Mouse (Mus musculus): Measurements from ENCODE around the gene Gas1. TPM values are rescaled to one million over a fixed set of nuclear protein-coding genes. Genes with fewer than 3 reads are reported as not detected.

The Gas1 gene
- polyA plus RNA-seq, 1 experiment from 2014 or later: 44.4 TPM

GRCm38 (mm10) chr13:60182346-60182745 is 5.2 kb upstream of the Gas1 start:
- H3K4me1 ChIP-seq (replicated peaks; ENCODE audit: control insufficient read depth, insufficient read depth, low read length): no peaks in the 10 kb centered on the region
- H3K4me2 ChIP-seq (replicated peaks; ENCODE audit: low read depth): no peak overlapping the region
- 47% methylated on average over 4 of the region's 4 CpGs for WGBS

DNA sequence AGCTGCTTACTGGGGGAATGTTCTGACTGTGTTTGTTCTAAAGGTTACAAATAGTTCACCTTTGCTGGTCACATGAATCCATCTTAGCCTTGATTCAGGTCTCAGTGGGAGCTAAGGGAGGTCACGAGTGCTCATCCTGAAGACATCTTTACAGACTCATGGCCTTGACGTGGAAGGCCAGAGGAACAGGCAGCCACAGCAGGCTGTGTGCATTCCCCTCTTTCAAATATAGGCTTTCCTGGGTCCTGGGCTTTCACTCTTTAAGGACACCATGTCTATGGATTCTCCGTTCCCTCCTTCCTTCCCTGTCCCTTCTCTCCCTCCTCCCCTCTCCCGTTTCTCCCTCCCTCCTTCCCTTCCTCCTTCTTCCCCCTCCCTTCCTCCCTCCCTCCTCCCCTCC is 2.5 kb upstream of the Gas1 start:
- WGBS: 86% methylated on average over 4 of the region's 4 CpGs
- TF ChIP-seq CTCF (IDR thresholded peaks at IDR 0.05; ENCODE audit: low read depth): no peak
- H3K4me2 ChIP-seq (replicated peaks; ENCODE audit: low read depth): no peak overlapping the region

More at GRCm38 (mm10) chr13:60182346-60182745, 5.2 kb upstream of the Gas1 start:
- H3K4me3 ChIP-seq (ENCODE audit: low read depth, low read length): no peak overlapping the region
- no peak overlapping the region for H3K27ac ChIP-seq (ENCODE audit: low read depth, low read length)
- no peaks in the 10 kb centered on the region for H3K27me3 ChIP-seq (replicated peaks; ENCODE audit: control insufficient read depth, insufficient read depth, low read length)
- ATAC-seq: no peak
- no peaks in the 10 kb centered on the region for H3K36me3 ChIP-seq (ENCODE audit: control insufficient read depth, insufficient read depth)
- no peaks in the 10 kb centered on the region for H3K9me3 ChIP-seq (ENCODE audit: control insufficient read depth)
- H3K9ac ChIP-seq (ENCODE audit: low read depth, low read length): no peak overlapping the region
- TF ChIP-seq CTCF (IDR thresholded peaks at IDR 0.05; ENCODE audit: low read depth): no peak

GRCm38 (mm10) chr13:60178416-60178815 is 1.3 kb upstream of the Gas1 start:
- peak; percentile 98 for TF ChIP-seq CTCF (IDR thresholded peaks at IDR 0.05; ENCODE audit: low read depth)
- ATAC-seq: 0 out of 2 replicates have a peak, but pooled peaks have one; percentile 17
- Histone ChIP-seq H3K4me2 (replicated peaks; ENCODE audit: low read depth) (peak overlapping the region; percentile 99), H3K9ac (ENCODE audit: low read depth, low read length) (no peak overlapping the region), H3K27ac (ENCODE audit: low read depth, low read length) (no peak overlapping the region), H3K27me3 (replicated peaks; ENCODE audit: control insufficient read depth, insufficient read depth, low read length) (peaks cover 33% of the 10 kb centered on the region), H3K4me1 (replicated peaks; ENCODE audit: control insufficient read depth, insufficient read depth, low read length) (no peaks in the 10 kb centered on the region), H3K4me3 (ENCODE audit: low read depth, low read length) (peak overlapping the region; percentile 69), H3K36me3 (ENCODE audit: control insufficient read depth, insufficient read depth) (no peaks in the 10 kb centered on the region), H3K9me3 (ENCODE audit: control insufficient read depth) (no peaks in the 10 kb centered on the region)
- 1% methylated on average over 15 of the region's 15 CpGs for WGBS

More for the DNA sequence above, 2.5 kb upstream of the Gas1 start:
- peaks cover 24% of the 10 kb centered on the region for H3K27me3 ChIP-seq (replicated peaks; ENCODE audit: control insufficient read depth, insufficient read depth, low read length)
- ATAC-seq: no peak
- H3K4me1 ChIP-seq (replicated peaks; ENCODE audit: control insufficient read depth, insufficient read depth, low read length): no peaks in the 10 kb centered on the region
- H3K9ac ChIP-seq (ENCODE audit: low read depth, low read length): no peak overlapping the region
- H3K36me3 ChIP-seq (ENCODE audit: control insufficient read depth, insufficient read depth): no peaks in the 10 kb centered on the region
- H3K4me3 ChIP-seq (ENCODE audit: low read depth, low read length): no peak overlapping the region
- no peak overlapping the region for H3K27ac ChIP-seq (ENCODE audit: low read depth, low read length)
- H3K9me3 ChIP-seq (ENCODE audit: control insufficient read depth): no peaks in the 10 kb centered on the region

DNA sequence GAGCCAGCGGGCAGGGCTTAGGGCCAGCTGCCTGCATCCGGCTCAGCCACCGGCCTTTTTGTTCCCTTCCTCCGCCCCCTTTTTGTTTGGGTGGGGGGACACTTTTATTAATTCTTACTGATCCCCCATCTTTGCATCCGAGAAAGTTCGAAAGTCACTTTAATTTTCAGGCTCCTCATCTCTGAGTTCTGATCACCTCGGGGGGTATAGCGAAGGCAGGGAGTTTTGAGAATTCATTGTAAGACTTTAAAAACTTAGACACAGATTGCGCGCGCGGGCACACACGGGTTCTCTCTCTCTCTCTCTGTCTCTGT is 589 bp upstream of the Gas1 start:
- H3K27me3 ChIP-seq (replicated peaks; ENCODE audit: control insufficient read depth, insufficient read depth, low read length): peaks cover 33% of the 10 kb centered on the region

DNA sequence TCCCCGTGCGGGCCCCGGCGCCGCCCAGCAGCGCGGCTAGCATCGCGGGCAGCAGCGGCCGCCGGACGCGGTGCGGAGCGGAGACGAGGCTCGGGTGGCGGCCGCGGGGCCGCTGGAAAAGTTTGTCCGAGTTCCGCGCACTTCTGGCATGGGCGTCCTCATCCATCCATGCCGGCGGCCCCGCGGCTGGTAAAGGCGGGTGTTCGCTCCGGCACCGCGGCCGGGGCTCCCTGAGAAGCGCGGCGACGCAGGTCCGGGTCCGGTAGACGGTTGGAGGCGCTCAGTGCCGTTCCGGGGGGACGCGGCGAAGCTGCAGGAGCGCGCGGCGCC is 424 bp downstream of the Gas1 start:
- no peak for TF ChIP-seq CTCF (IDR thresholded peaks at IDR 0.05; ENCODE audit: low read depth)
- no peaks in the 10 kb centered on the region for H3K36me3 ChIP-seq (ENCODE audit: control insufficient read depth, insufficient read depth)
- peak overlapping the region; percentile 68 for H3K9ac ChIP-seq (ENCODE audit: low read depth, low read length)
- peak overlapping the region; percentile 99 for H3K4me2 ChIP-seq (replicated peaks; ENCODE audit: low read depth)
- H3K27ac ChIP-seq (ENCODE audit: low read depth, low read length): peak overlapping the region; percentile 88
- H3K4me1 ChIP-seq (replicated peaks; ENCODE audit: control insufficient read depth, insufficient read depth, low read length): no peaks in the 10 kb centered on the region
- under 1% methylated on average over 53 of the region's 53 CpGs for WGBS
- ATAC-seq: peak; percentile 9; the same call in 1 of the 2 replicates
- H3K9me3 ChIP-seq (ENCODE audit: control insufficient read depth): no peaks in the 10 kb centered on the region
- H3K27me3 ChIP-seq (replicated peaks; ENCODE audit: control insufficient read depth, insufficient read depth, low read length): peaks cover 40% of the 10 kb centered on the region
- H3K4me3 ChIP-seq (ENCODE audit: low read depth, low read length): peak overlapping the region; percentile 69

More for the DNA sequence above, 589 bp upstream of the Gas1 start:
- H3K4me1 ChIP-seq (replicated peaks; ENCODE audit: control insufficient read depth, insufficient read depth, low read length): no peaks in the 10 kb centered on the region
- no peaks in the 10 kb centered on the region for H3K9me3 ChIP-seq (ENCODE audit: control insufficient read depth)
- no peaks in the 10 kb centered on the region for H3K36me3 ChIP-seq (ENCODE audit: control insufficient read depth, insufficient read depth)
- H3K4me3 ChIP-seq (ENCODE audit: low read depth, low read length): peak overlapping the region; percentile 69
- no peak overlapping the region for H3K27ac ChIP-seq (ENCODE audit: low read depth, low read length)
- no peak overlapping the region for H3K9ac ChIP-seq (ENCODE audit: low read depth, low read length)
- H3K4me2 ChIP-seq (replicated peaks; ENCODE audit: low read depth): peak overlapping the region; percentile 99
- WGBS: 0% methylated on average over 13 of the region's 13 CpGs
- ATAC-seq: no peak
- no peak for TF ChIP-seq CTCF (IDR thresholded peaks at IDR 0.05; ENCODE audit: low read depth)

DNA sequence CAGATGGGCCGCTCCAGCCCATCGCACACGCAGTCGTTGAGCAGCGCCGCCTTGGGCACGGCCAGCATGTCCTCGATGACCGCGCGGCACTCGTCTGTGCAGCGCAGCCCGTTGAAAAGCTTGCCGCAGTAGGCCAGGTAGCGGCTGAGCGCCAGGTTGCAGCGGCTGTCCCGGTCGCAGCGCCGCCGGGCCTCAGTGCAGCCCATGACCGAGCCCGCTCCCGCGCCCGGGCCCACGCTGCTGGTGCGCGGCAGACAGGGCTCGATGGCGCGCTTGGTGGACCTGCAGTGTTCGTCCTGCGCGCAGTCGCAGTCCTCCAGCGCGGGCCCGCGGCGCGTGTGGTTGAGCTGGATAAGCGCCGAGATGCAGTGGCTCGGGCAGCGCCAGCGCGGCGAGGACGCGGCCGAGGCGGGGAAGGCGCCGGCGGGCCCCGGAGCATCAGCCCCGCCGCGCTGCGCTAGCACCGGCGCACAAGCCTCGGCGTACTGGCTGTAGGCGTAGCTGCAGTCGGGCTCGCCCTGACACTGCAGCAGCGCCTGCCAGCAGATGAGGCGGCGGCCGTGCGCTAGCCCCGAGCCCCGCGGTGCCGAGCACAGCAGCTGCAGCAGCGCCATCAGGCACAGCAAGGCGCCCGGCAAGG is 909 bp downstream of the Gas1 start:
- WGBS: under 1% methylated on average over 77 of the region's 82 CpGs
- ATAC-seq: peak; percentile 37; the same call in 1 of the 2 replicates

More for the DNA sequence above, 909 bp downstream of the Gas1 start:
- H3K9ac ChIP-seq (ENCODE audit: low read depth, low read length): peak overlapping the region; percentile 68
- no peaks in the 10 kb centered on the region for H3K36me3 ChIP-seq (ENCODE audit: control insufficient read depth, insufficient read depth)
- H3K9me3 ChIP-seq (ENCODE audit: control insufficient read depth): no peaks in the 10 kb centered on the region
- H3K27ac ChIP-seq (ENCODE audit: low read depth, low read length): peak overlapping the region; percentile 88
- H3K4me3 ChIP-seq (ENCODE audit: low read depth, low read length): peak overlapping the region; percentile 69
- peak overlapping the region; percentile 99 for H3K4me2 ChIP-seq (replicated peaks; ENCODE audit: low read depth)
- no peaks in the 10 kb centered on the region for H3K4me1 ChIP-seq (replicated peaks; ENCODE audit: control insufficient read depth, insufficient read depth, low read length)
- peaks cover 45% of the 10 kb centered on the region for H3K27me3 ChIP-seq (replicated peaks; ENCODE audit: control insufficient read depth, insufficient read depth, low read length)
- TF ChIP-seq CTCF (IDR thresholded peaks at IDR 0.05; ENCODE audit: low read depth): 0 out of 2 replicates have a peak, but pooled peaks have one; percentile 2

Measured in intestine, postnatal 0 days (tissue).